Mouse (Mus musculus): ENCODE measurements at regions not wholly inside any gene's neighbourhood (a gene's known extent, or its start where the extent isn't known, plus 50 kb on each side); places are given as distances from the start of the nearest gene placed in this dataset.

- no peaks in the 10 kb centered on the region for H3K36me3 ChIP-seq
- H3K9me3 ChIP-seq = peaks cover 5% of the 10 kb centered on the region; the same call in 1 of the 2 replicates
- H3K27me3 ChIP-seq = no peaks in the 10 kb centered on the region
- peak overlapping the region; percentile 34; the same call in 1 of the 2 replicates for H3K4me2 ChIP-seq (replicated peaks)
- H3K4me3 ChIP-seq = no peak overlapping the region
- no peak overlapping the region for H3K9ac ChIP-seq
- peak; percentile 44; the same call in 1 of the 2 replicates for ATAC-seq (ENCODE audit: low FRiP score, low read depth)
- H3K4me1 ChIP-seq = peaks cover 42% of the 10 kb centered on the region
- WGBS = 11% methylated on average over 6 of the region's 6 CpGs
- peak overlapping the region; percentile 88 for H3K27ac ChIP-seq
These were observed 364.5 kb downstream of the Etnk1 start for GRCm38 (mm10) chr6:143531477-143531876.

- 84% methylated on average over 12 of the region's 12 CpGs for WGBS
- Histone ChIP-seq H3K27ac (peak overlapping the region; percentile 79), H3K9ac (no peak overlapping the region), H3K9me3 (peaks cover 5% of the 10 kb centered on the region; the same call in 1 of the 2 replicates), H3K4me1 (peaks cover 47% of the 10 kb centered on the region), H3K4me3 (no peak overlapping the region), H3K36me3 (no peaks in the 10 kb centered on the region), H3K27me3 (no peaks in the 10 kb centered on the region), H3K4me2 (replicated peaks) (no peak overlapping the region)
- ATAC-seq (ENCODE audit: low FRiP score, low read depth) = no peak
These were observed 365.4 kb downstream of the Etnk1 start for GRCm38 (mm10) chr6:143532380-143532779.

GRCm38 (mm10) chr6:143535265-143535664 is 368.2 kb downstream of the Etnk1 start:
- Histone ChIP-seq H3K4me1 (peaks cover 42% of the 10 kb centered on the region), H3K27ac (no peak overlapping the region), H3K9me3 (no peaks in the 10 kb centered on the region), H3K4me3 (no peak overlapping the region), H3K36me3 (no peaks in the 10 kb centered on the region), H3K9ac (no peak overlapping the region), H3K4me2 (replicated peaks) (no peak overlapping the region), H3K27me3 (no peaks in the 10 kb centered on the region)
- ATAC-seq (ENCODE audit: low FRiP score, low read depth) = no peak
- 64% methylated on average over 12 of the region's 12 CpGs for WGBS

DNA sequence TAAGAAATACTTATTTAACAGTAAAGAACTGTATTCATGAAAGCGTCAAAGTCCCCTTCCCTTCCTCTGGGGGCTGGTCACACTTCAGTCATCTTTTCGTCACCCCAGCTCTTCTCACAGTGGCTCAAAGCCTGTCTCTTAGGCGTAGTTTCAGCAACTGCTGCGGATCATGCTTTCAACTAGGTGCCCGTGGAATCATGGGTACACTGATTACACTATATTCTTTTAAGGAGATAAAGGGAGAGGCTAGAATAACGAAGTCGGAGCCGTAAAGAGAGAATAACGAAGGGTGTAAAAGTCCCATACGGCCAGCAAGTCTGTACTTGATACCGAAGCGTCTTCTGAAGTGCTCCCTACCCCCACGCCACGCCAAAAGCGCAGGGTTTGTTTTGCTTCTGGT is 368.7 kb downstream of the Etnk1 start:
- no peaks in the 10 kb centered on the region for H3K36me3 ChIP-seq
- no peak overlapping the region for H3K4me2 ChIP-seq (replicated peaks)
- ATAC-seq (ENCODE audit: low FRiP score, low read depth) = no peak
- no peaks in the 10 kb centered on the region for H3K9me3 ChIP-seq
- WGBS = 65% methylated on average over 15 of the region's 15 CpGs
- H3K27me3 ChIP-seq = no peaks in the 10 kb centered on the region
- H3K27ac ChIP-seq = no peak overlapping the region
- peaks cover 37% of the 10 kb centered on the region for H3K4me1 ChIP-seq
- no peak overlapping the region for H3K4me3 ChIP-seq
- H3K9ac ChIP-seq = no peak overlapping the region

GRCm38 (mm10) chr6:143536525-143537293 is 369.7 kb downstream of the Etnk1 start:
- no peak for ATAC-seq (ENCODE audit: low FRiP score, low read depth)
- Histone ChIP-seq H3K4me1 (peaks cover 27% of the 10 kb centered on the region), H3K4me3 (no peak overlapping the region), H3K36me3 (no peaks in the 10 kb centered on the region), H3K9me3 (no peaks in the 10 kb centered on the region), H3K27me3 (no peaks in the 10 kb centered on the region), H3K9ac (no peak overlapping the region), H3K4me2 (replicated peaks) (no peak overlapping the region), H3K27ac (no peak overlapping the region)
- 82% methylated on average over 11 of the region's 11 CpGs for WGBS

DNA sequence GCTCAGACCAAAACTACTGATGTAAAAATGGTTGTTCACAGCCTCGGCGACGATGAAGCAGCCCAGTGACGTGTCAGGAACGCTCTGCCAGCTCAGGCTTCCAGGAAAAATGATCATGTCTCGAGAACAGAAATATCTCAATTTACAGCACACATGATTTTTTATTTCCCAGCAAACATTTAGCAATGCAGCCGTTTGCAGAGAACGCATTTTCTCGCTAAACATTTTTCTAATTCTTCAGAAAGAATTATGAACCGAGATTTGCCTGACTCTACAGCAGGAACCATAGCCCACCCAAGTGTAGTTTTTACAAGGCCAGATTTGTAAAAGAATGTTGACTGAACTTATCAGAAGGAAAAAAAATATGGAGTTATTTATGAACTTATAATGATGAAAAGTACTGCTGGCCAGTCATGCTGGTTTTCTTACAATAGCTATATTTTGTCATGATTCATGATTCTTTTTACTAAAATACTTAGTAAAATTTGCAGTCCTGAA is 380.4 kb downstream of the Etnk1 start:
- no peak overlapping the region for H3K4me2 ChIP-seq (replicated peaks)
- H3K27me3 ChIP-seq = no peaks in the 10 kb centered on the region
- no peaks in the 10 kb centered on the region for H3K36me3 ChIP-seq
- H3K9me3 ChIP-seq = no peaks in the 10 kb centered on the region
- H3K4me1 ChIP-seq = peaks cover 4% of the 10 kb centered on the region; the same call in 1 of the 2 replicates
- no peak overlapping the region for H3K4me3 ChIP-seq
- H3K27ac ChIP-seq = peak overlapping the region; percentile 33; the same call in 1 of the 2 replicates
- 68% methylated on average over 10 of the region's 10 CpGs for WGBS
- ATAC-seq (ENCODE audit: low FRiP score, low read depth) = no peak
- no peak overlapping the region for H3K9ac ChIP-seq

GRCm38 (mm10) chr6:143554946-143555345 is 387.9 kb downstream of the Etnk1 start:
- Histone ChIP-seq H3K27me3 (no peaks in the 10 kb centered on the region), H3K36me3 (no peaks in the 10 kb centered on the region), H3K4me2 (replicated peaks) (no peak overlapping the region), H3K4me1 (peaks cover 12% of the 10 kb centered on the region), H3K9me3 (no peaks in the 10 kb centered on the region), H3K27ac (no peak overlapping the region), H3K9ac (no peak overlapping the region), H3K4me3 (no peak overlapping the region)
- 71% methylated on average over 3 of the region's 3 CpGs for WGBS
- no peak for ATAC-seq (ENCODE audit: low FRiP score, low read depth)

- H3K27ac ChIP-seq = peak overlapping the region; percentile 95
- no peaks in the 10 kb centered on the region for H3K27me3 ChIP-seq
- 60% methylated on average over 11 of the region's 11 CpGs for WGBS
- H3K4me2 ChIP-seq (replicated peaks) = no peak overlapping the region
- no peaks in the 10 kb centered on the region for H3K36me3 ChIP-seq
- peaks cover 12% of the 10 kb centered on the region for H3K4me1 ChIP-seq
- H3K4me3 ChIP-seq = no peak overlapping the region
- H3K9ac ChIP-seq = no peak overlapping the region
- H3K9me3 ChIP-seq = no peaks in the 10 kb centered on the region
- peak; percentile 94 for ATAC-seq (ENCODE audit: low FRiP score, low read depth)
These were observed 391.2 kb downstream of the Etnk1 start for GRCm38 (mm10) chr6:143558046-143558884.

DNA sequence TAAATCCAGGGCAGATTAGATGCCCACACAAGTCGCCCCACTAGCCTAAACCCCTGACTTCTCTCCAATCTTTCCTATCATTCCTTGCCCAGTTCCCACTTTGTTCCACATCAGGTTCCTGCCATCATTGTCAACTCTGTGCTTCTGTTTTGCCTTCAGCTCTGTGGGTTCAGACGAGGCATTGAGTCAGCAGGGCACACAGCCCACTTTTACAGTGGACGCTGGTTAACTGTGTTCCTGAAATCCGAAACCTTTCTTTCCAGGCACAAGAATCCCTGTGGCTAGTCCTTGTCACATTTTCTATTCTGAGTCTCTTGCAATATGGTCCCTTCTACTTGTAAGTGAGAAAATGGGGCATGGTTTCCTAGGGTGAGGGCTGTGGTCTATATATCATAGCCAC is 392.3 kb downstream of the Etnk1 start:
- Histone ChIP-seq H3K4me2 (replicated peaks) (no peak overlapping the region), H3K36me3 (no peaks in the 10 kb centered on the region), H3K9ac (no peak overlapping the region), H3K4me1 (peaks cover 12% of the 10 kb centered on the region), H3K27ac (peak overlapping the region; percentile 95), H3K9me3 (no peaks in the 10 kb centered on the region), H3K4me3 (no peak overlapping the region), H3K27me3 (no peaks in the 10 kb centered on the region)
- no peak for ATAC-seq (ENCODE audit: low FRiP score, low read depth)
- WGBS = 44% methylated on average over 4 of the region's 4 CpGs

- Histone ChIP-seq H3K9ac (no peak overlapping the region), H3K4me2 (replicated peaks) (no peak overlapping the region), H3K27me3 (no peaks in the 10 kb centered on the region), H3K4me1 (peaks cover 12% of the 10 kb centered on the region), H3K9me3 (no peaks in the 10 kb centered on the region), H3K27ac (no peak overlapping the region), H3K36me3 (no peaks in the 10 kb centered on the region), H3K4me3 (no peak overlapping the region)
- no peak for ATAC-seq (ENCODE audit: low FRiP score, low read depth)
- 71% methylated on average over 6 of the region's 6 CpGs for WGBS
These were observed 394.5 kb downstream of the Etnk1 start for GRCm38 (mm10) chr6:143561316-143562088.

DNA sequence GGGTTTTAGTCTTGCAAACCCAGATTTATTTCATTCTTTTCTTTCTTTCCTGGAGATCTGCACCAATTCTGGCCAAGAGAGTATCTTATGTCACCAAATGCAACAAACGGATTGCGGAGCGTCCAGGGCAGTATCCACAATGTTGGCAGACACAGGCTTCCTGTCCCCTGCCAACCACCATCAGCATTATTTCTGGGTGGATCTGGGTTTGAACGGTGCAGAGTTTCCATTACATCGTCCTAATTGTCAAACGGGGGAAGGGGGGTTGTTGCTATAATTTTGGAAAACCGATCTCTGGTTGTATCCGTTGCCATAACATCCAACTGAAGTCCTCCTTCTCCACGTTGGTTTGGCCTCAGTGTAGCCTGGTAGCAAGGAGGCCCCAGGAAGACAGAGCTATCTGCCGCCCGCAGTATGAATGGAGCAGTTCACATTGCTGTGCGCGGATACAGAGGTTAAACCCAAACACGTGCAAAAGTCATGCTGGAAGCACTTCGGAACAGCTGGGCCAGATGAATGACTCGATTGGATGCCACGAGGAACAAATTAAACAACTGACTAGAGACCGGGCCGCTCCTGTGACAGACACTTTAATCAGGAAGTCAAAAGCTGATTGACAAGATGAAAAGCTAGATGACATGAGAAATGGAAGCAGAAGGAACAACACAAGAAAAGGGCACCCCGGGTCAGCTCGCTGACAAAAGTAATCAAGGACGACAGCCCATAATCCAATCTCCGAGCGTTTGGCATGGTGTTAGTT is 404.5 kb downstream of the Etnk1 start:
- WGBS = 72% methylated on average over 24 of the region's 24 CpGs
- H3K4me1 ChIP-seq = no peaks in the 10 kb centered on the region
- no peaks in the 10 kb centered on the region for H3K36me3 ChIP-seq
- H3K9me3 ChIP-seq = no peaks in the 10 kb centered on the region
- H3K4me2 ChIP-seq (replicated peaks) = no peak overlapping the region
- no peak overlapping the region for H3K27ac ChIP-seq
- no peak overlapping the region for H3K4me3 ChIP-seq
- H3K9ac ChIP-seq = no peak overlapping the region
- H3K27me3 ChIP-seq = no peaks in the 10 kb centered on the region
- ATAC-seq (ENCODE audit: low FRiP score, low read depth) = no peak
